Mouse (Mus musculus): ENCODE measurements around the gene Gm11232.

The Gm11232 gene

DNA sequence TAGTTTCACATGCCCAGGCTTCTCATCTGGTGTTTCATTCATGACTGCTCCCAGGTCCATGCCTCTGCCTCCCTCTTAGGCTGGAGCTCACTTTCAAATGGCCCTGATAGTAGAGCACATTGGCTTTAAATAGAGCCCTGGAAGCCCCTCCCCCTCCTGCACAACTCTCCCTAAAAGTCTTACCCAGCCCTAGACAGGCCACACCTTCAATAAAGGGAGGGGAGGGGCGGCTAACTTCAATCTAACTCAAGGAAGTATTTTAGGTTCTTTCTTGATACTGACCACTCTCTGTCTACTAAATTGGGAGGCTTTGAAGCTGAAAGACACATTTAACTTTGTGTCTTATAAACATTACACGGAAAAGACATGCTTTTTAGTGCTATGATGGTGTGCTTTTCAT is at the start of gene Gm11232:
Gene Gm11232 (minus strand): TSS at position 101 of the 400 bp plus-strand sequence.
- Histone ChIP-seq H3K27me3 (ENCODE audit: control insufficient read depth, insufficient read depth, low read length, poor library complexity, severe bottlenecking) (no peaks in the 10 kb centered on the region), H3K36me3 (ENCODE audit: control insufficient read depth, insufficient read depth, low read length, poor library complexity, severe bottlenecking) (no peaks in the 10 kb centered on the region)
- no peak for DNase-seq (ENCODE audit: low read depth, low spot score)

DNA sequence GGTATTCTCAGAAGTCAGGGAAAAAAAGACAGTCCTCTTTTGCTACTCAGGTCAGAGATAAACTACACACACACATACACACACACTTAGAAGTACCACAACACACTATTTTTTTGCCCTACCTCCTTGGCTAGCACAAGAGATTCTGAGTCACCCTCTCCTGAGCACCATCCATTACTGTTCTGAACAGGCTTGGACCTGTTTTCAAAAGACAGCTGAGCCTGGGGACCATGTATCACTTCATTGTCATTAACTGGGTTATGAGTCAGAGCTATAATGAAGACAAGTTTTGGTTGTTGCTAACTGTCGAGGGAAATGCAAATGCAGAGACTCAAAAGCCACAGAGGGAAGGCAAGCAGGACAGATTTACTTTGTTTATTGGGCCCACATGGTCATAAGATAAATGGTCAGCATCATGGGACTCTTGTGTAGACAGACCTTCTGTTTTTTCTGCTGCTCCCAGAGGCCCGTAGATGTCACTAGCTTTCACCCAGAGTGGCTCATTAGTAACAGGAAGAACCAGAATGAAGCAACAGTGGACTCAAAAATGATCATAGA is 48.3 kb upstream of the Gm11232 start:
- no peak for DNase-seq (ENCODE audit: low read depth, low spot score)

DNA sequence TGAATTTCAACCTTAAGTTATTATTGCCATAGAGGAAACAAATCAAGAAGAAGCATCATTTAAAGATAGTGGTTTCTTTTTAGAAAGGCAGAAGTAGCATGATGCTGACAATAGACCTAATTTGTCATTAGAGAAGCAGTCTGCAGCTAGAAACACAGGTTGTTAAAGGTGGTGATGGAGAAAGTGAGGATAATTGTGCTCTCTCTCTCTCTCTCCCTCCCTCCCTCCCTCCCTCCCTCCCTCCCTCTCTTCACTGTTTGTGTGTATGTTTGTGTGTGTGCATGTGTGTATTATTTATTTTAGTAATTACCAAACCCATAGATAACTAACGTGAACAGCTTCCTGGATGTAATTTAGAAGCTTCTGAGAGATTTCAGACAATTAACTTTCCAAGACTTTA is 7.8 kb upstream of the Gm11232 start:
- no peak for DNase-seq (ENCODE audit: low read depth, low spot score)
- Histone ChIP-seq H3K36me3 (ENCODE audit: control insufficient read depth, insufficient read depth, low read length, poor library complexity, severe bottlenecking) (no peaks in the 10 kb centered on the region), H3K27me3 (ENCODE audit: control insufficient read depth, insufficient read depth, low read length, poor library complexity, severe bottlenecking) (no peaks in the 10 kb centered on the region)

More for the DNA sequence above, 48.3 kb upstream of the Gm11232 start:
- Histone ChIP-seq H3K27me3 (ENCODE audit: control insufficient read depth, insufficient read depth, low read length, poor library complexity, severe bottlenecking) (no peaks in the 10 kb centered on the region), H3K36me3 (ENCODE audit: control insufficient read depth, insufficient read depth, low read length, poor library complexity, severe bottlenecking) (no peaks in the 10 kb centered on the region)

DNA sequence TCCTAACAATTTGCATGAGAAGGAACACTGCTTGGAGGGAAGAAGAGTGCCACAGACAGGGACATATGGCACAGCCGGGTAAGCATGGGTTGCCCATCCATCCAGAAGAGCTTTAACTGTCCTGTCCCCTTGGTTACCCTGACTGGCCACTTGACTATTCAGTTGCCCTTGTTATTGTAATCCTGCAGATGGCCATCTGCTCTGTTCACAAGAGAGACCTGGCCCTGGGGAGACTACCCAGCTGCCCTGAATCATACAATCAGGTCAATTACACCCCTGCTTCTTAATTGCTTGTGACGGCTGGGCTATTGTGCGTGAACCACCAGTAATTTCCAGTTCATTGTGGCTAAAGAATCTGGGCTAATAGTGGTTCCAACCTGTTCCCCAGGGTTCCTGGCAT is 7.3 kb upstream of the Gm11232 start:
- Histone ChIP-seq H3K36me3 (ENCODE audit: control insufficient read depth, insufficient read depth, low read length, poor library complexity, severe bottlenecking) (no peaks in the 10 kb centered on the region), H3K27me3 (ENCODE audit: control insufficient read depth, insufficient read depth, low read length, poor library complexity, severe bottlenecking) (no peaks in the 10 kb centered on the region)
- no peak for DNase-seq (ENCODE audit: low read depth, low spot score)

DNA sequence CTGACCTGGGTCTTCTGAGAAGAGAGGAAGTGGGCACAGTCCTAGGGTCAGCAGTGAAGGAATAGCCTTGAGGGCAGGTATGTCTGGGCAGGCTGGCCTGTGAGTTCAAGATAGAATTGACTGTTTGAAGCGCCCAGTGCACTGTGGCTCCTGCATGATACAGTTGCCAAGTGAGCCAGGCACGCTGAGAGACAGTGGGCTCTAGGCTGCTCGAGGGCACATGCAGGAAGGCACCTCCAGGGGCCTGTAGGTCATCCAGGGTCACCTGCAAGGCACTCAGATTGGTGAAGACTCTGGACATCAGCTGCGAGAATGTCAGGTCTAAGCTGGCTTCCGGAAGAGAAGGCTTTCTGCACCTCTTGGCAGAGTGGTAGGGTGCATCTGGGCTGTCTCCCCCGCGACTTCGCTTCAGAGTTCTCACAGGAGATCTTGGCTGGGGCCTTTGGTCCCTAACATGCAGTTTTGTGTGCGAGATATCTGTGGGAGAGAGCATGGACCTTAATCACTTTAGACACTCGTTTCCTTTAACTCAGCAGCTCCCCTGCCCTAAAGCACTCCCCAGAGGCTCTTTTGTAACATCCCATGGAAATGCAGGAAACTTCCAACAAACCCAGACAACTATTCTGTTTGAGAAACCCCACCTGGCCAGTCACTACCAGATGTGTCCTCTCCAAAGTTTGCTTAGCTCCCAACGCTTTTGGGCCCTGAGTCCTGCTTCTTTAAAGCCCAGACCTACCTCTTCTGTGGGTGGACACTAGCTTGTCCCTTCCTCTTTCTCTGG is 1.1 kb downstream of the Gm11232 start:
- no peaks in the 10 kb centered on the region for H3K27me3 ChIP-seq (ENCODE audit: control insufficient read depth, insufficient read depth, low read length, poor library complexity, severe bottlenecking)
- H3K36me3 ChIP-seq (ENCODE audit: control insufficient read depth, insufficient read depth, low read length, poor library complexity, severe bottlenecking), result no peaks in the 10 kb centered on the region
- no peak for DNase-seq (ENCODE audit: low read depth, low spot score)

DNA sequence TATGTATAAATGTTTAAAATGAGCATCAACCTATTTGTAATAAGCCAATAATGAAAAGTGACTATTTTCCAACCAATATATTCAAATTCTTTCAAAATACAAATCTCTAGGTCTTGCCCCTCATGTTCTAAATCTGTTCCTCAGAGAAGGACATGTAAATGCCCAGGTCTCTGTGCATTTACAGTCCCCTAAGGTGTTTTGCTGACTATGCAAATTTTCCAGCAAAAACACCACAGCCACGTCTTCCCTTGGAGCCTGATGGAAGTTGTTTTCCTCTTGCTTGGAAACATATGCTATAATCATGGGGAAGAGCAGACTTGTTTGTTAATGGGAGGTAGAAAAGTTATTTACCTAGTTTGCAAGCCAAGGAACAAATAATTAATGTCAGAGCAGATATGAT is 12.0 kb downstream of the Gm11232 start:
- no peak for DNase-seq (ENCODE audit: low read depth, low spot score)
- H3K36me3 ChIP-seq (ENCODE audit: control insufficient read depth, insufficient read depth, low read length, poor library complexity, severe bottlenecking), result no peaks in the 10 kb centered on the region
- H3K27me3 ChIP-seq (ENCODE audit: control insufficient read depth, insufficient read depth, low read length, poor library complexity, severe bottlenecking), result no peaks in the 10 kb centered on the region

DNA sequence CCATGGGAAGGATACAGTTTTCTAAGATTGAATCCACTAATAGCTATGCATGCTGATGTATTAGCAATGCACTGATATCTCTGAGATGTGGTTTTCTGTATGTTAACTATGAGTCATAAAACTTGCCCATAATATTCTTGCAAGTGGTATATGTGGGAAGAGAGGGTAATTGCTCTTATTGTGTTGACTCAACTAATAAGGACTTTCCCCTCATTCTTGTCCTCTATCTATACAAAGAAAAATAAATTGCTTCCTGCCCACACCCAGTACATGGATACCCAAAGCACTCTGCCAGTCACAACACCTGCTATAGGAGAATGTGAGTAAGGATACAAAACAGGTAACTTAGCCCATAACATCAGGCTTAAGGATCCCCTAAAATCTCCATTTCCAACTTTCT is 21.2 kb downstream of the Gm11232 start:
- no peaks in the 10 kb centered on the region for H3K36me3 ChIP-seq (ENCODE audit: control insufficient read depth, insufficient read depth, low read length, poor library complexity, severe bottlenecking)
- no peaks in the 10 kb centered on the region for H3K27me3 ChIP-seq (ENCODE audit: control insufficient read depth, insufficient read depth, low read length, poor library complexity, severe bottlenecking)
- DNase-seq (ENCODE audit: low read depth, low spot score), result no peak

DNA sequence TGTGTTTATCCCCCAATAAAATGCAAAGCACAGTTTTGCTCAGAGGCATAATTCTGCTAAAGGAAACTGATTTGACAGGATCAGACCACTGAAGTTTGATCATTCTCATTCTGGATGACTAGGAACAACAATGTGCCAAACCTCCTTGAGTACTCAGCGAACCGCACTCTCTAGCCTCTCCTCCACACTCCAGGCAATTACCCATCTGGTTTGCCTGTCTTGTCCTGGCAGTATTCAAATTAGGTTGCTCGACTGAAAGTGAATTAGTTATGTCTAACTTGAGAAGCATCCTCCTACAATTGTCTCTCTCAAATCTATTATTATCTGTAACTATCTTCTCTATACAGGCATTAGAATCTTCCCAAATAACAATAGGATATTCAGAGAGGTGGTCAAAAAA is 22.5 kb downstream of the Gm11232 start:
- no peak for DNase-seq (ENCODE audit: low read depth, low spot score)
- Histone ChIP-seq H3K27me3 (ENCODE audit: control insufficient read depth, insufficient read depth, low read length, poor library complexity, severe bottlenecking) (no peaks in the 10 kb centered on the region), H3K36me3 (ENCODE audit: control insufficient read depth, insufficient read depth, low read length, poor library complexity, severe bottlenecking) (no peaks in the 10 kb centered on the region)

DNA sequence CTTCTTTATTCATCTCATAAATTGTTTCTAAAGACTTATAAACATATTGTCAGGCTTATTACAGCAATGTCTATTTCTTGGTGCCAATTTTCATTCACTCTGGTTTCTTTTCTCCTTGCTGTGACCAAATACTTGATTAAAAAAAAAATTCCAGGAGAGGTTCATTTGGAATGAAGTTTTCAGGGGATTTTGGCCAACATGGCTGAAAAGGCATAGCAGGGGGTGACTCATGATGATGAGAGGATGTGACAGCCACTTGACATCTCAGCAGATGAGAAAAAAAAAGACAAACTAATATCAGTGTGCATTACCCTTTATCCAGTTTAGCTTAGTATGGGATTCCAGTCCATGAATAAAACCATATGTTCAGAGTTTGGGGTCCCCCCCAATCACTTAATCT is 28.4 kb downstream of the Gm11232 start:
- Histone ChIP-seq H3K27me3 (ENCODE audit: control insufficient read depth, insufficient read depth, low read length, poor library complexity, severe bottlenecking) (no peaks in the 10 kb centered on the region), H3K36me3 (ENCODE audit: control insufficient read depth, insufficient read depth, low read length, poor library complexity, severe bottlenecking) (no peaks in the 10 kb centered on the region)
- DNase-seq (ENCODE audit: low read depth, low spot score), result no peak

DNA sequence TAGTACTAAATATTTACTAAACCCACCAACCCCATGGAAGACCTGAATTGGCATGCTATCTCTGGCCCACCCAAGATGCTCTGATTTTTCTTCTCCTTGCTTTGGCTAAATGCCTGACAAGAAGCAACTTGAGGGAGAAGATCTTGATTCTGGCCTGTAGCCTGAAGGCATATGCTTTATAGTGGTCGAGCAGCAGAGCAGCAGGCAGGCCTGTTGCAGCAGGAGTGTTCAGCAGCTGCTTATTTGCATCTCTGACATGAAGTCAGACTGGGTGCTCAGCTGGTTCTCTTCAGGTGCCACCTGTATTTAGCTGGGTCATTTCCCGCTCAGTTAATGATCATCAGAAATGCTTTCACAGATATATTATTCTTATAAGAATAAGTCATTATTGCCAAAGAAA is 30.2 kb downstream of the Gm11232 start:
- Histone ChIP-seq H3K27me3 (ENCODE audit: control insufficient read depth, insufficient read depth, low read length, poor library complexity, severe bottlenecking) (no peaks in the 10 kb centered on the region), H3K36me3 (ENCODE audit: control insufficient read depth, insufficient read depth, low read length, poor library complexity, severe bottlenecking) (no peaks in the 10 kb centered on the region)
- DNase-seq (ENCODE audit: low read depth, low spot score), result no peak

DNA sequence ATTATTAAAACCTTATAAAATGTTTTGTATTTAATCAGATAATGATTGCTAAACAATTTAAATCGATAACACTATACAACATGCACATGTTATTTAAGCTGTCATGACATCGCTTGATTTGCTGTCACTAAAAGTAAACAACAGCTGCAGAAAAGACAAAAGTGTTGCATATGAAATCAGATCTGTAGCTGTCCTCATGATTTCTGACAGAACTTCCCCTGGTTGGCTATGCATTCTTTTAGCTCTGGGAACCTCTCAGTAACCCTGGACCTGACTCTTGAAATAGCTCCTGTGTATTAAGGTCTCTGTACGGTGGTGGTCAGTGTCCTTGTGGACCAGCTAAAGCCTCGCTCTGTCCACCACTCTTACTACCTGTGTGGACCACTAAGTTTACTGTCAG is 30.7 kb downstream of the Gm11232 start:
- H3K36me3 ChIP-seq (ENCODE audit: control insufficient read depth, insufficient read depth, low read length, poor library complexity, severe bottlenecking), result no peaks in the 10 kb centered on the region
- no peak for DNase-seq (ENCODE audit: low read depth, low spot score)

DNA sequence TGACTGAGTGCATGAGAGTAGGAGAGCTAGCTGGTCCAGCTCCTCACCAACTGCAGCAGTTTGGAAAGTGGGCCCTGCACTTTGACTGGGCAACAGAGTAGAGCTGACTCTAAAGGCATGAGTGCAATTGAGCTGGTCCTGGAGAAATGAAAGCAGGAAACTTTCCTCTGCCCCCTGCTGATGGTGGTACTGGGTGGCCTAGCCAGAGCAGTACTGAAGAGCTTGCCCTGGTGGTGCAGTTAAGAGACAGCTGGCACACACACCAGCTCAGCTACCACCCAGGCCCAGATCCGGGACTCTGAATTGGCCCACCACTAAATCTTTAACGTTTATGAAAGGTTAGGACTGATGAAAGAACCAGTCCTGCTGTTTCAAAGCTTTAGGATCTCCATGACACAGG is 31.9 kb downstream of the Gm11232 start:
- no peak for DNase-seq (ENCODE audit: low read depth, low spot score)
- H3K27me3 ChIP-seq (ENCODE audit: control insufficient read depth, insufficient read depth, low read length, poor library complexity, severe bottlenecking), result no peaks in the 10 kb centered on the region
- H3K36me3 ChIP-seq (ENCODE audit: control insufficient read depth, insufficient read depth, low read length, poor library complexity, severe bottlenecking), result no peaks in the 10 kb centered on the region

More for the DNA sequence above, 30.7 kb downstream of the Gm11232 start:
- no peaks in the 10 kb centered on the region for H3K27me3 ChIP-seq (ENCODE audit: control insufficient read depth, insufficient read depth, low read length, poor library complexity, severe bottlenecking)

Data from splenic B cell, adult 2 months (primary cell).